Mouse (Mus musculus) layer of hippocampus, adult 8-10 months (tissue): ENCODE results near the gene Il11ra1. TPM values are rescaled to one million over a fixed set of nuclear protein-coding genes. Genes with fewer than 3 reads are reported as not detected.
"Not testable (repeated sequence)": the region's sequence is repeated elsewhere in the genome, so short reads cannot be mapped to it uniquely, and the experiment has no call there.

Experiments used
- DNase-seq, 2 experiments: peaks; one replicate each; pipeline ENCODE4 v3.0.0; 2022; ENCODE audit warnings: low spot score in 2 of 2
- total RNA-seq, 4 experiments: library from RNA; stranded (reverse); gene quantifications; 2 replicates each; pipeline ENCODE4 v1.2.4; 2022

Il11ra1 gene
- total RNA-seq, 4 experiments from 2014 or later = 39.9 to 44.4 (median 41.6) TPM

DNA sequence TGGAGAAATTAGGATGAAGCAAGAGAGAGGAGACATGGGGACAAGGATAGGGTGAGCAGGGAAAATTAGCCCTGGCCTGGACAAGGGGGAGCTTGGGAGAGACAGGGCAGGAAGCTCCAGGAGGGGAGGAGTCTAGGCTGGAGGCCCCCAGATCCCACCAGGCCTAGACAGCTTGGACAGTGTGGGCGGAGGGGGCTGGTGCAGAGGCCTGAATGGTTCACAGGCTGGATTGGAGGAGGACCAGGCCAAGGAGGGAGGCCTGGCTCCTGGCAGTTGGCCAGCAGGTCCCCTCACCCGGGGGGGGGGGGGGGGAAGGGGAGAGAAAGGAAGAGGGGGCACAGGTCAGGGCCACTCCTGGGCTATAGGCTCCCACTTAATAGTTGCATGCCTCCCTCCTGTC is 20.5 kb upstream of the Il11ra1 start:
- DNase-seq = no peak

DNA sequence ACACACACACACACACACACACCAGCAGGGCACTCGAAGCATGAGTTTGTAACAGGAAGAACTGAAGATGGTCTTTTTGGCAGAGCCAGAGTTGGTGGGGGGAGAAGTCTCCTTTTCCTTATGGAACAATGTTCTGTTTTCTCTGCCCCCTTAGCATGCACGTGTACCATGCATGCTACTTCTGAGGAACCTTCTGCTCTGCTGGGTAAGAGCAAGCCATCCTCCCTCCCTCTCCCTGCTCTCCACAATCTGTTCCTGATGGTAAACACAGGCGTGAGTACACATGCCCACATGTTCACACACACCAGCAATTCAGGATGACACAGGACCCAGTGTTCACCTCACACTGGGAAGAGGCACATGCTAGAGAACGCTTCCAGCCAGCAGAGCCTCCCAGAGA is 18.6 kb upstream of the Il11ra1 start:
- DNase-seq = peak; percentile 60 to 70

DNA sequence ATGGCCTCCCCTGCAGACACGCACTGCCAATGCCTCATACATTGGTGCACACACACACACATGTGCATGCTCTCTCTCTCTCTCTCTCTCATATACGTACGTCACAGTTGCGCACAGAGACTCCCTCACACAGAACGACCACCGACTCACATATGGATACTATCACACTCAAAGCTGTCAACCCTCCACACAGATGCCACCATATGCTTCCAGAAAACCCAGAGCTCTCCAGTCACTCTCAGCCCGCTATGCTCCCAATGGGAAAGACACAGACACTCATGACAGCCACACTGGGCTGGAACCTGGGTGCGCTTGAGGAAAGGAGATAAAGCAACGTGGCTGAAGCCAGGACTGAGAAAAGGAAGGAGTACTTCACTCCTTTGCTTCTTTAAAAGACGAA is 17.8 kb upstream of the Il11ra1 start:
- no peak for DNase-seq

DNA sequence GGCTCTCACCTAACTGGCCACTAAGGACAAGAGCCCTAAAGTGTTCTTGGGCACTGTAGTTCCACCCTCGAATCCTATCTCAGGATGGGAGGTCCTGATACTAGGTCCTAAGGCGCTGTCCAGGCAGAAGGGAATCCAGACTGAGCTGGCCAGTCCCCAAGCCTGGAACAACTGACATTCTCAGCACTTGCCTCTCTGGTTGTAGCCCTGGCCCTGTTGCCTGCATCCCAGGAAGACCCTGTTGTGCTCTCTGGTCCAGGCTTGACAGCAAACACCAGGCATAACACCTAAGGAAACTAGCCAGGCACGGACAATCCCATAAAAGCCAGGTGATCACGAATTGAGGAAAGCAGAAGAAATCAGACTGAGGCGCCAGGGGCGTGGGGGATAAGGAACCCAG is 17.0 kb upstream of the Il11ra1 start:
- DNase-seq = no peak

DNA sequence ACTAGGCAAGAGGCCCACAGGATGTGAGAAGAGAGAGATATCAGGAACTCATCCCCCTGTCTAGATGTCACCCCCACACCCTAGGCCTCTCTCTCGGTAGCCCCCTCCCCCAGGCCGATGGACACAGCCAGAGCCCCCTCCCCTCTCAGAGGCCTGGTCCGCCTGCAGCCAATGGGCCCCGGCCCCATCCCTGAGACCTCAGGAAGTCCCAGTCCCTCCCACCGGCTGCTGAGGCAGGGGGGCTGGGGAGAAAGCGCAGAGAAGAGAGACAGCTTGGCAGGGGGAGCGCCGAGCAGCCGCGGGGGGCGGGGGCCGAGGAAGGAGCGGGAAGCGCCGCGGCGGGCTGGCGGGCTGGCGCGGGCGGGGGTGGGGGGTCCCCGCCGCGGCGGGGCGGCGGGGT is 16.5 kb upstream of the Il11ra1 start:
- DNase-seq = not testable (repeated sequence)

DNA sequence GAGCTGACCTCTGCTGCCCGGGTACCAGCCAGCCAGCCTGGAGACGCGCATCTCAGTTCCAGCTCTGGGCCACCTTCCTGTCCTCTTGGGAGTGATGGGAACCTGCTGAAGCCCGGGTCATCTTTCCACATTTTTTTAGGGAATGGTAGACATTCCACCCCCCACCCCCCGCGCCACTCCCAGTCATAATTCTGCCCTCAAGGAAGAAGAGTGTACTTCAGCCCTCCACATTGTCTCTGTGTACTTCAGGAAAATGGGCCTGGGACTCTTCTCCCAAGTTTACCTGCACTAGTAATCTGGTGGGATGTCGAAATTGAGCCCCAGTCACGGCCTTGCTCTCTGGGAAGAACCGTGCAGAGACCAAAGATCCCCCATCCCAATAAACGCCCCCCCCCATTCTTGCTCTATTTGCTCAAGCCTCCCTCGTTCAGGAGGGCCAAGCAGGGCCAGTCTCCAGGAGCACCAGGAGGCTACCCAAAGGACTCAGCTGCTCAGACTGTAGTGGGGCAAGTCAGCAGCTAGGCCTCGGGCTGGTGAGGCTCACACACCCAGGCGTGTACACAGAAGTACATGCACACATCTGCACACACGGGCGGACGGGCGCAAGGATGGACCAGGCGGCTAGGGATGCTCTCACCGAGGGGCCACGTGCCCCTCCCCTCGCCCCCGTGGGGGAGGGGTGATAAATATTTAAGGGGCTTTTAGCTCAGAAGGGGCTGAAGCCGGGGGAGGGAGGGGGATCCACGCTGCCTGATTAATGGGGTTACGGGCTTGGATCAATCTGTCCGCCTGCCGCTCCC is 15.5 kb upstream of the Il11ra1 start:
- not testable (repeated sequence) for DNase-seq

DNA sequence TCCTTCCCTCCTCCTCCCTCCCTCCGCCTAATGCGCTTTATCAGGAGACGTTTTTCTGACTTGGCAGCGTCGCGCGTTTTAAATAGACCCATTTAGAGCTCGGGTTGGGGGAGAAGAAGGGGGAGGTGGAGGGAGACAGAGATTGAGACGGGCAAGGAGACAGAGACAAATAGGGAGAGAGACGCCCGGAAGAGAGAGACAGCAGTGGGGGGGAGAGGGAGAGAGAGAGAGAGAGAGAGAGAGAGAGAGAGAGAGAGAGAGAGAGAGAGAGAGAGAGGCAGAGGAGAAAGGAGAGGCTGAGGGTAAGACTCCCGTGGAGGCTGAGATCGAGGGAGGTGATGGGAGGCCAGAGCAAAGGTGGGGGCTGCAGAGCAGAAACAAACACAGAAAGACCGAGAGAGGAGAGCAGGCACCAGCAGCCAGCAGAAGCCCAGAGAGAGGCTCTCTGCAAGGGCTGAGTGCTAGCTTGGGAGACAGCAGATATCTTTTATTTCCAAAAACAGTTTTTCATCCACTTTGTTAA is 14.8 kb upstream of the Il11ra1 start:
- DNase-seq = not testable (repeated sequence)

DNA sequence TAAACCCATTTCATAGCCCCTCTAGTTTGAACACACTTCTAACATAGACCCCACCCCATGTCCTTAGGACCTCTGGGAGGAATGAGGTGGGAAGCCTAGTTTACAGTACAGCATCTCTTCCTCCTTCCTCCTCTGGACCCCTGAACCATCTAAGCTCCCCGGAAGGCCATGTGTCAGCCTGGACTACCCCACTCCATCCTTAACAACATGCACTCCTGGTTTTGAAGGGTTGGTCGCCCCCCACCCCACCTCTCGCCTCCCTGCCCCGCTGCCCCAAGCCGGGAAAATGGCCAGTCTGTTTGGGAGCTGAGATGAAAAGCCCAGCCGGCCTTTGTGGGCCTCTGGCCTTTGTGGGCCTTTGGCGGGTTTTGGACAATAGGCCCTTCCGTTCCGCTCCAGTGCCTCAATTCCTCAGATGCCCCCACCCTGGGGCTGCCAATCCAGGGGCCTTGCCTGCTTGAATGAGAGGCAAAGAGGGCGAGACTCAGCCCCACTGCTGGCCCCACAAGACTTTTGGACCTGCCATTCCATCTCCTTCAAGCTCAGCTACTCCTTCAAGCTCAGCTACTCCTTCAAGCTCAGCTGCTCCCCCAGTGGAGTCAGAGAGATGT is 13.8 kb upstream of the Il11ra1 start:
- not testable (repeated sequence) for DNase-seq

DNA sequence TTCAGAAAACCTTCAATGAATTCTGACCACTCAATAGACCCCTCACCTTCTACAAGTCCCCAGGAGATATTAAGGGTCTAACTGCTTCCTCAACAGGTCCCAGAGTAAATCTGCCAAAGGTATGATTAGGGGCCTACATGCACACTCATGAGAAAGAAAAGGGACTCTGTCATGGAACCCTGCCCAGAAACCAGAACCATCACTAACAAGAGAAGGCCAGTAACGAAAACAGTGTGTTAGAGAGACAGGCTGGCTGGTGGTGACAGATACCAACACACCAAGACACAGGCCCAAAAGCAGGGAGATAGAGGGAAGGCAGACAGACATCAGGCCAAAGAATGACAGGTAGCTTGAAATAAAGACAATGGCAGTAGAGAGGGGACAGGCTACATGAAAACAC is 11.2 kb upstream of the Il11ra1 start:
- not testable (repeated sequence) for DNase-seq

DNA sequence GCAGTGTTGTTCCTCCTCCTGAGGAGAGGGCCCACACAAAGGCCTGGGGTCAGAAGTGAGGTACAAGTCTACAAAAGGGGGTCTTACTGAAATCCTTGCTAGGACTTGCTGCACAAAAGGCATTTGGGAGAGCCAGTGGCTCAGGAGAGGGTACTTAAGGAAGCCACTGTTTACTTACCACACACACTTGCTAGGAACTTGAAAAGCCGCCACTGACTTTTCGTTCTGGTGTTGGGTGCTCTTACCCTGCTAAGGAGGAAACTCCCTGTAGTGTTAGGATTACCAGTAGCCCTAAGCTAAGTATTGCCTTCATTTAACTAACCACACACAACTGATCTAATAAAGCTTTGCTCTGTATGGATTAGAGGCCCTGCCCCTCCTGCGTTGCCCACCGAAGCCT is 9.8 kb upstream of the Il11ra1 start:
- not testable (repeated sequence) for DNase-seq

DNA sequence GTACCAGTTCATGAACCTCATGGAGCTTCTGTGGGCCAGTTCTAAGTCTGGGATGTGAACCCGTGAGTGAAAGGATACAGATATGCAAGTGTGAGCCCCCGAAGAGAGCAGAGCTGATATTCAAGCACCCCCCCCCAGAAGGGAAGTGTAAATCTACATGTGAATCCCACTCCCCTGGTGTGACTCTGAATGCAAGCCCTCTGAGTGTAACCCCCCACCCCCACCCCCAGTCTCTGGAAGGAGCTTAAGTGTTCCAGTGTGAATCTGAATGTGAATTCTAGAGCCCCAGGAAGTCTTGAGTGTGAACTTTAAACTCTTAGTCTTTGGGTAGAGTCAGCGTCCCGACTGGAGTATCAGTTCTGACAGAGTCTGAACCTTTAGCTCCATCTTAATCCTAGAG is 6.3 kb upstream of the Il11ra1 start:
- not testable (repeated sequence) for DNase-seq

DNA sequence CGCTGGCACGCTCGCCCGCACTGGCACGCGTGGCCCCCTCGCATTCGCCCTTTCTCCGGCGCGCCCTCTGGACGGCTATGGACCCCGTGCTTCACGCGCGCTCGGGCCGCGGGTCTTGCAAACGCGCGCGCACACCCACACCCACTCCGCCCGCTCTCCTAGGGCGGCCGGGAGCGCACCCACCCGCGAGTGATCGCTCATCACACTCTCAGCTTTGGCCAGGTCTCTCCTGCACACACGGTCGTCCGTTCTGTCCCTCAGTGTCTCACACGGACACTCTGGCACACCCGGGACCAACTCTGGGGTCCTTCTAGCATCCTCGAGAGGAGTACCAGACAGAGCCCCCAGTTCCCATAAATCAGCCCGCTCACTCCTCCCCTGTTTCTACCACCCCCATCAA is 4.0 kb upstream of the Il11ra1 start:
- DNase-seq = not testable (repeated sequence)

DNA sequence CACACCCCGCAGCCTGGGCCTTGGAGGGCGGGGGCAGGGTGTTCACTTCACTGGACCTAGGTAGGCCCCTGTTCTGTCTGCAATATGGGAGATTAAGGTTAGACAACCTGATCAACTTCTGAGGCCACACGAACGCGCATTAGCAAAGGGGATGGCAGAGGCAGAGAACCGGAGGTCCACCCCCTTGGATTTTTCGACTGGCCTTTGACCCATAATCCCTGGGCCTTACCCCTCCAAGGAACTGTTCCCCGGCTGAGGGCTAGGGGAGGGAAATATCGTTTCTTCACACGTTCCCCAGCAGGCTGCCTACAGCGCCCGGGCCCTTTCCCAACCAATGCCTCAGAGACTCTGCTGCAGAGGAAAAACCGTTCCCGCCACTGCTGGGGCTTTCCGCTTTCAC is 3.3 kb upstream of the Il11ra1 start:
- not testable (repeated sequence) for DNase-seq

DNA sequence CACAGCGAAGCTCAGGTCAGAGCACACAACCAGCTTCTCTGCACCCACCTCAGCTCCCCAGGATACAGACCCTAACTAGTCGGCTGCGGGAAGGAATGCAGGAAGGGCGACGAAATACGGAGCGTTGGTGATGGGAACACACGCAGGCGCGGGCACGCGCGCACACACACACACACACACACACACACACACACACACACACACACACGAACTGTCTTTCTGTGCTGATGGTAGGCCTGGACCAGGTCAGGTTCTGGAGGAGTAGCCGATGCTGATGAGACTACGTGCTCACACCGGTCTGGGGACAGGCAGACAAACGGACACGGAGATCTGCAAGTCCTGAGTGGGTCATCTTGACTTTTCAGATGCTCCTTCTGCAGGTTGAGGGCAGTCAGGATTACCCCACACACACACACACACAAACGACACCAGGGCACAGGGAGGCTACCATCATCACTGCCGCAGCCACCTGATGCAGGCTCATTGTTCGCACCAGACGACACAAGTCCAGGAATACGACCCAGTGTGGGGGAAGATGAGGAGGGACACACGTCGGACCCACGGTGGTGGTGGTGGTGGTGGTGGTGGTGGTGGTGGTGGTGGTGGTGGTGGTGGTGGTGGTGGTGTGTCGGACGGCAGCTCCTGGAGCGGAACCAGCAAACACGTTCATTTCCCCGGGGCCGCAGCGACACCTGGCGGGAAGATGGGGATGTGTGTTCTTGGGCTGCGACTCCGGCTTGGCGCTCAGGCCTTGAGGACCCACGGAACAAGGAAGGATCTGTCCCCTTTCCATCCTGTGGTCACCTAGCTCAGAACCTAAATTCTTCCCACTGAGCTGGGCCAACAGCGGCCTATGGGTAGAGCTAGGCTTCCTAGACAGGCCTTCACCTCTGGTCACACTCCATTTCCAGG is 2.6 kb upstream of the Il11ra1 start, which contains the start of gene Cntfr:
TSS of gene Cntfr (minus strand) at position 160 of the 912 bp plus-strand sequence.
- DNase-seq = peak; percentile 67 to 91

DNA sequence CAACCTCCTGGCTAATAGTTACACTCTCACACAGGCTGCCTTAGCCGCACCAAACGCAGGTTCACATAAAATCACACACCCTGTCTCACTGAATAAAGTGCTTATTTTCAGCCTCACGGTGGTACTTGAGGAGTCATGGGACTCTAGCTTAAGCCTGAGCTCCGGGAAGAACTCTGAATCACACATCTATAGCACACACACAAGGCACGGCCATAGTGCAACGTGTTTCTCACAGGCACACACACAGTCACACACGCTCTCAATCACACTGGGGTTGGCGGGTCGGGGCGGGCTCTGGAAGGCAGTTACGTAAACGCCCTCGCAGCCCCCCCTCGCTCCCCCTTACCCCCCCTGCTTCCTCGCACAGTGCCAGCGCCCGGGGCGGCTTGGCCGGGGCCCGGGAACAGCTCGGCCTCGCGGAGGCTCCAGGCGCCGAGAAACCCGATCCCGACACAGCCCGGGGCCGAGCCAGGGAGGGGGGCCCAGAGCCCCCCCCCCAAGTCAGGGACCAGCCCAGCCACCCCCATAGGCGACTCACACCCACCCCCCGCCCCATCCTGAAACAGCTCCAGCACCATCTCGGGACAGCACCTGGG is 1.3 kb upstream of the Il11ra1 start:
- not testable (repeated sequence) for DNase-seq

DNA sequence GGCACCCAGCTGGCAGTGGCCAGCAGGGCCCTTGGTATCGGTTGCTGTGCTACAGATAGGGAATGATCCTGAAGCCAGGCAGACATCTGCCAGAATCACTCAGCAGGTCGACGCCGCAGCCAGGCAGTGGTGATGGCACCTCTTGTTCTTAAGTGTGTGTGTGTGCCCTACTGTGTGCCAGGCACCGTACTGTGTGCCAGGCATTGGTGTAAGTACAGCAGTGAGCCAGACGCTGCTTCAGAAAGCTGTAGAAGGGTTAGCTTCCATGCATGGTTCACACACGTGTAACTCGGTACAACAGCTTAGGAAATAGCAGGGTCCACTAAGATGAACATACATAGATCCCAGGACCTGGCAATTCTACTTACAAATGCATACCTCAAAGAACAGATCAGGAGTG is 435 bp downstream of the Il11ra1 start:
- not testable (repeated sequence) for DNase-seq

DNA sequence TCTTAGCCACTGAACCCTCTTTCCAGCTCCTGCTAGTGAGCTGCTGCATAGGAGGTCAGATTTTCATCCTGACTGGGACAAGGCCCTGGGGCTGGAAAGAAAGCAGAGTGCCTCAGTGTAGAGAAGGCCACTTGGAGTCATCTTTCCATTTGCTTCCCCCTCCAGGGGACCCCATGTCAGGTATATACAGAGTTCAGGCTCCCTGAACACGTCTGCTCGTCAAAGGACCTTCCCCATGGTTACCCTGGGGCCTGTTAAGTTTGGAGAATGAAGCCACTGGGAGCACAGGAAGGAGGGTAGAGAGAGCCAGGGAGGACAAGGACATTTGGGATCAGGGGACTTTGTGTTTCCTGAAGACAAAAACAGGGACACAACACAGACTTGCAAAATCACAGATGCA is 2.4 kb downstream of the Il11ra1 start:
- not testable (repeated sequence) for DNase-seq

DNA sequence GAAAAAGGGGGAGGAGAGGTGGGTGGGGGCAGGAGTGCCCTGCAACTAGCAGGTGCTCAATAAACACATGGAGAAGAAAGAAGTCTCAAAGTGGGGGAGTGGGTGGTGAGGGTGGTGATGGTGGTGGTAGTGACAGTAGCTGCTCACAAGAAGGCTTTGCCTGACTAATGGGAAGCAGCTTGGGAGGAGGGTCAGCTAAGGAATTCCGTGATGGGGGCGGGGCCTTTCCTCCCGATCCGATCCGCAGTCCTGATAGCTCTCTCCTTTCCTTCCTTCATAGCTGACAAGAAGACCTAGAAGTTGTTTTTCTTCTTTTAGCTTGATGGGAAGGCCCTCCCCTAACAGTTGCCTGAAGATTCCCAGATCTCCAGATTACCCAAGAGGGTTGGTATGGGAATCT is 4.9 kb downstream of the Il11ra1 start:
- DNase-seq = no peak

DNA sequence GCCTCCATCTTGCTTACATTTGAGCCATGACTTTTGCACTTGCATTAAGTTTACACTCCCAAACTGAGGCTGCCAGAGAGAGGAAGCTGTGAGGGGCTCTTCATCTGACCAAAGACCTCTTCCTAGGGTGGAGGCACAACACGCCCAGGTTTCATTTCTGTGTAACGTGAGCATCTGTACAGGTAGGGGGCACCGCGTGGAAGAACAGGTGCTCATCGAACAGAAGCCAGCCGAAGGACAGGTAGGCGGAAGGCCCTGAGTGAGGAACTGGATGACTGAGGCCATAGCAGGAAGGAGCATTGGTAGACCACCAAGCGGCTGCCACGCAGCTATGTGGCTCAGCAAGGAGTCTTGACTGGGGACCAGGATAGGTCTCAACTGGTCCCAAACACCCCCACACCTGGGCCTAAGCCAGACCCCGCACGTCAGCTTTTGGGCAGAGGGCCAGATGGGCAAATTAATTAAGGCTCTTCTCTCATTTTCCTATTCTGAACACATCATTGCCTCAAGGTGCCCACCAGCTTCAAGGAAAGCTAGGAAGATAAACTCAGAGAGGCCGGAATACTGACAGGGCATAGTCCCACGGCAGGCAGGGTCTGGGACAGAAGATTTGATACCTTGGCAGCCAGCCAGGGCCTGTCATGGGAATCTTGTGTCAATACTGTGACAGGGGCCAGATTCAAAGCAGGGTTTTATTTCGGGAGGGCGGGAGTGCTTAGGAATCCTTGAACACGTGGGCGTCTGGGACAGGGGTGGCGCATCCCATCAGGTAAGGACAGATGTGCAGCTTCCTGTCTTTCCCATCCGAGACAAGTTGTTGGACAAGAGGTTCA is 6.3 kb downstream of the Il11ra1 start:
- no peak for DNase-seq

DNA sequence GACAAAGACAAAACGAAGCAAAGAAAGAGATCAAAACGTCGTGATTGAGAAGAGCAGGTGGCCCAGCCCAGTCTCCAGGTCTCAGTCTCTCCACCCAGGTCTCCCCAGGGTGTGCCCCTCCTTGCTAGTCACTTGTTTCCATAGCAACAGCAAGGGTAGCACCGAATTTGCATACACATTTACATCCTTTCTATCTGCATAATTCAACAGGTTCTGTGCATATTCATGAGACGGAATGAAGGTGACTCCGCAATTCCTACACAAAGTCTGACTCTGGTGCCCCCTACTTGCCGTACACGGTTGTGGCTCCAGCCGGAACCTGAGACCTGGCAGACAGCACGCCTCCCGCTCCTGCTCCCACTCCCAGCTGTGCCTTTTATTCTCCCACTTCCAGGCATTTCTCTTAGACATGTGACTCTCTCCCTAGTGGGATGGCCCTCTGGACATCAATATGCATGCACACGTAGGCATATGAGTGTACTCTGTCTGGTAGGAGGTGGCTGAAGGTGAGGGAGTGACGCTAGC is 7.3 kb downstream of the Il11ra1 start:
- DNase-seq = peak; percentile 69 to 75
